Mouse (Mus musculus) embryo, embryonic 11 days (tissue): ENCODE measurements around the gene Gm28998.
"Not testable (repeated sequence)": the region's sequence is repeated elsewhere in the genome, so short reads cannot be mapped to it uniquely, and the experiment has no call there.

Source experiments
- DNase-seq: peaks from one replicate; pipeline ENCODE4 v3.0.0-alpha.2; 2015

Gm28998 gene

GRCm38 (mm10) chrY:7253487-7253886 is at the start of gene Gm28998:
Gm28998 (plus strand) TSS chrY:7253787.
- not testable (repeated sequence) for DNase-seq
